Mouse (Mus musculus) heart, postnatal 25 days (tissue): ENCODE data around the gene Ccr8. TPM values are rescaled to one million over a fixed set of nuclear protein-coding genes. Genes with fewer than 3 reads are reported as not detected.

ENCODE experiments used
- DNase-seq: peaks from one replicate; pipeline ENCODE4 v3.0.0; 2022; ENCODE audit warnings: low spot score
- intact Hi-C: fragments of 180-260 bp; cut with DNase I; formaldehyde crosslinking; loops from one replicate; pipeline ENCODE4 v1.15.1; 2025
- total RNA-seq, 2 experiments: library from RNA; stranded (reverse); gene quantifications; 2 replicates each; pipeline ENCODE4 v1.2.3; 2021

The Ccr8 gene
- total RNA-seq, 2 experiments from 2014 or later: not detected

DNA sequence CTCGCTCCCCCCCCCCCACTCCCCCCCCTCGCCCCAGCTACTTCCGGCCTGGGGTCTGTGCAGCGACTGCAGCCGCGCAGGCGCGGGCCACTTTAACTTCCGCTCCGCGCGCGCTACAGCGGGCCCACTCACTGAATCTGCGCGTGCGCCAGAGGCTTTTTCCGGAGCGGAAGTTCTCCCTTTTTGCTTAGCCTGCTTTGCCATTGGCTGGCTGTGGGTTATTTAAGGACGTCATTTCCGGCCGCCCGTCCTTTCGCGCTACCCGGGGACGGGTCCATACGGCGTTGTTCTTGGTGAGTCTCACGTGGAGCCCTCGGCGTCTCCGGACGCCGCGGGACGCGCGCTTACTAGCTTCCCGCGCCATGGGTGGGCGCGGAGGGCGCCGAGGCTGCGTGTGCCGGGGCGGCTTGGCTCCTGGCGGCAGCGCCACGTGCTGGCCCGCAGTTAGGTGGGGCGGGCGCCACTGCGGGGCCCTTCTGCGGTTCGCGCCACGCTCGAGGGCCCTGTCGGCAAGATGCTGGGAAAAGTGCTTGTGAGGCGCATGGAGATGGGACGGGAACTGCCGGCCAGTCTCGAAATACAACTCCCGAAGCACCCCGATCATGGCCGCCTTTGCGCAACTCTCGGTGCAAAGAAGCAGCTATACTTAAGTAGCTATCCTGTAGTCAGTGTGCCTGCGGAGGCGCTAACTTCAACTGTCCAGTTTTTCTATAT, 35.8 kb downstream of the Ccr8 start, which contains the start of gene Rpsa:
Rpsa (plus strand) TSS at position 152 of the 714 bp plus-strand sequence.
- DNase-seq: peak; percentile 95
- intact Hi-C loops: no loop called here

DNA sequence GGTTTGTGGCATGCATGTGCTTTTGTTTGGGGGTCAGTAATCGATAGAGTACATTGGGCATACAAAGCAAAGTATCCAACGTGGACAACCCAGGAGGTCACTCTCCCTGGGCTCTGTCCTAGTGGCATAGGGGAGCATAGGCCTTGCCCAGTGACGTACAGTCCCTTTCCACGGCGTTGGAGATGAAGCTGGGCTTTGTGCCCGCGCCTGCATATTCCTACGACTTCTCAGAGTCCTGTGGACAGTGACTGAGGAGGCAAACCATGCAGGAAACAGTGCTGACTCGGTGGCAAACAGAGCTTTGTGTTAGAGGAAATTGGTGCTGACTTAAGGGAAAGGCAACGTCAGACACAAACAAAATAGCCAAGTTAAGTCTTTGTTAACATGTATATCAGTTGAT, 37.4 kb downstream of the Ccr8 start:
- intact Hi-C loops: no loop called here
- DNase-seq: no peak

DNA sequence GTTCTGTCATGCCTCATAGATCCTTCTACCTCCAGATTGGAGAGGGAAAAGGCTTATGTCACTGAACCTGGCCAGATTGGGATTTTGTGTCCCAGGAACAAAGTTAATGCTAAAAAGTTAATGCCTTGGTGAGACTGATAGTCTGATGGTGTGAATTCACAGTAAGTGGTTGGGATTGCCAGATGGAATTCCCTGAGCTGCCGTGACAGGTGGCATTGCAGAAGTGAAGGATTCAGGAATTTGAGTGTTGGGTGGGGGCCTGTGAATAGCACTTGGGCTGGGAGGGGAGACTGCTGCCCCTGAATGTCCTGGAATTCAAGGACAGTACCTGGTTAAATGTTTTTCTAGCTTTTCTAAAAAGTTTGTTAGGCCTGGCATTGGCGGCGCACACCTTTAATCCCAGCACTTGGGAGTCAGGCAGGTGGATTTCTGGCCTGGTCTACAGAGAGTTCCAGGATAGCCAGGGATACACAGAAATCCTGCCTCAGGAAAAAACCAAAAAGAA, 39.9 kb downstream of the Ccr8 start:
- DNase-seq: no peak
- intact Hi-C loops: no loop called here

DNA sequence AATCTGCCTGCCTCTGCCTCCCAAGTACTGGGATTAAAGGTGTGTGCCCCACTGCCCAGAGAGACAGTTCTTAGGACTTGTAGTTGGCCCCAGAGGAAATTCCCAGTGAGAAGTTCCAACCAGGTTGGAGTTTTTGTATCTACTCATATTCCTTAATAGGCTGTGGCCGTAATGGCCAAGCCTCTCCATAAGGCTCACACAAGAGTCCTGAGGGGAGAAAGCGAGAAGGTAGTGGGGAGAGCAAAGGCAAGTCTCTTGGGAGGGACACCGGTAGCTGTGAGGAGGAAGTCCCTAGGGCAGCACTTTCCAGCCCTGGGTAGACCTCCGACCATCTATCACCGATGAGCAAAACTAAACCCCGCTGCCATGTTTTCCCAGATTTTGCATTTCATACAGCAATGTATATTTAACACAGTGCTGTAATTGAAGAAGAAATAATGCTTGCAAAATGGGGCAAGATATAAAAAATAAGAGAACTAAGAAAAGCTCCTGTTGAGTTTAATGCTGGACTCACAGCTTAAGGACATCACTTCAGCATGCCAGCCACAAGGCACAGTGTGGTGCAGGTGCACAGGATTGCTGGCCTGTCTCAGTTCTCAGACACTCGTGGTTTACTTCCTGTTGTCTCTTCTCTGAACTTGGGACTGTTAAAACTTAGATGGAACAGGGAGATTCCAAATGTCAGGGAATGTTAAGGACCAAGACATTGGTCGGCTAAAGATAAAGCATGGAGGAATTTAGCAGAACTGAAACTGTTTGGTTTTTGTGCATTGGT, 41.3 kb downstream of the Ccr8 start:
- DNase-seq: no peak
- intact Hi-C loops: no loop called here

DNA sequence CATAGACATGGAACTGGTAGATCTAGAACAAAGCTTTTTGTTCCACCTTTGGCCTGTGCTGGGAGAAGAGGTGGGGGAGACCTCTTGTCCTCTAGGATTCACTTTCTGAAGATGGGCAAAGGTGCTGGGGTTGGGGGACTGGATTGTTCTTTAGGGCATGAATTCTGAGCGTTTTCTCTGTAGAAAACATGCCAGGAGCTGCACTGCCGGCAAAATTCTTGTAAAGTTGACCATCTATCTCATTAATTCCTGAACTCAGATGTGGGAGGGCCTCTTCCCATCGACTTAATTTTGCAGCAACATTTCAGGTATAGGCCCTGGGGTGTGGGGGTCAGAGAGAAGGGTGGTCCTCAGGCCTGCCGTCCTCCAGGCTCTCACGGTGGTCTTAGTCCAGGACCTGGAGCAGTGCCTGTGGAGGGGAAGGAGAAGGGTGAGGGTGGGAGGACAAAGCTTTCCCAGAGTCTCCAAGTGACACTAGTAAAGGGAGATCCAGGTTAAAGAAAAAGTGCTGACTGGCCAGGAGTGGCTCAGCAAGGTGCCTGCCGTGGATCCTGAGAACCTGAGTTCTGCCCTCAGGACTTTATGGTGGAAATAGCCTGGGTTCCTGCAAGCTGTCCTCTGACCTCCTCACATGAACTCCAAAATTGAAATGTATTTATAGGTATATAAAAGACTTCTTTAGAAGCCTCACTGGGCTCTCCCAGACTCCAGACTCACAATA, 42.0 kb downstream of the Ccr8 start:
- intact Hi-C loops: no loop called here
- DNase-seq: no peak

DNA sequence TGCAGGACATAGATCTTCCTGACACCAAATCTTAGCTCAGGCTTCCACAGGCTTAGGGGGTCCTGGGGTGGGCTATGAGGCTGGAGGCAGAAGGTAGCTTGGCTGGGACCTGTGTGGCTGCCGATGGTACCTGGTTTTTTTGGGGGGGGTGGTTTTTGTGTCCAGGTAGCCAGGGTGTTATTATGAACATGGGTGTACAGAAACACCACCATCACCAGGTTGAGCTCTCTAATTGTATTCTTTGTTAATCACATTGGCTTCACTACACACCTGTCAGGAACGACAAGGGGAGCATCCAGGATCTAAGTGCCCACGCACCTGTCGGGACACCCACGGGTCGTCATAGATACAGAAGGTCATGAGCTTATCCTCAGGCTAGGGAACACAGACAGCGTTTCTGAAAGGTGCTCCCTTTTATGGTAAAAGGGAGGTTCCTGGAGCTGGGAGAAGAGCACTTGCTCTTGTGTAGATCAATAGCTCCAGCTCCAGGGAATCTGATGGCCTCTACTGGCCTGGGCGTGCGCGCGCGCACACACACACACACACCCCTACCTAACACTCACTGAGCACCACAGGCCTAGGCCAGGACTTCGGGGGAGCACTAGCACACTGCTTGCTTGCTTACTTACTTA, 42.7 kb downstream of the Ccr8 start:
- intact Hi-C loops: no loop called here
- DNase-seq: no peak

DNA sequence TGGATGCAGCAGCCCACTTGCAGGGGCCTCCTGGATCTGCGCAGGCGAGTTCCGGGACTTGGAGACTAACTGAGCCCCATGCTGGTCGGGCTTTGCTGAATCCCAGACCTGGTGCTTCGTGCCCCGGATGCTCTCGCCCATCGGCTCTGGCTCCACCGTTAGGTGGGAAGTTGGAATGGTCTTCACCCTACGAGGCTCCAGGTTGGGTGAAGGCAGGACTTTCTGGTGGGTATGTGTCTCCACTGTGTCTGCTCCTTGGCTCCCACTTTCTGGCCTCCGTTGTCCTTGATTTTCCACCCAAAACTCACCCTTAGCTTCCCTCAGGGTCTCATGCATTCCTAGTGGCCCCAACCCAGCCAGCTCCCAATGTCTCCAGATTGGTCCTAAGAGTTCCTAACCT, 43.5 kb downstream of the Ccr8 start:
- intact Hi-C loops: no loop called here
- DNase-seq: no peak

DNA sequence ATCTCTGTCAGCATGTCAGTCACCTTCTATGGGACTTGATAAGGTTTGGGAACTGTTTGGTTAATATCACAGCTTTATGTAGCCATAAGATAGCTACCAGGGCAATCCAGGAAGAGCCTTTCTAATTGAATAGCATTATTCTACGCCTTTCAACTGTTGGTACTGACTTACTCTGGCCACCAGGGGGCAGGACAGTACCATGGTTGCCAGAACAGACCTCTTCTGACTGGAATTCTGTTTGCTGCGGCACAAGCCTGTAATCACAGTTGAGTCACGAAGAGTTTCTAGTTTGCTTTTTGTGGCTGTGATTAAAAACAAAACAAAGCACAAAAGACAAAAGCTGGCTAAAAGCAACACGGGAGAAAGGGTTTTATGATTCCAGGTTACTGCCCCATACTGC, 48.7 kb downstream of the Ccr8 start:
- intact Hi-C loops: loop anchor here (2.0 to 5.0 kb wide), 3 partner anchors 30 to 287 kb away; no protein-coding TSS in a partner anchor

DNA sequence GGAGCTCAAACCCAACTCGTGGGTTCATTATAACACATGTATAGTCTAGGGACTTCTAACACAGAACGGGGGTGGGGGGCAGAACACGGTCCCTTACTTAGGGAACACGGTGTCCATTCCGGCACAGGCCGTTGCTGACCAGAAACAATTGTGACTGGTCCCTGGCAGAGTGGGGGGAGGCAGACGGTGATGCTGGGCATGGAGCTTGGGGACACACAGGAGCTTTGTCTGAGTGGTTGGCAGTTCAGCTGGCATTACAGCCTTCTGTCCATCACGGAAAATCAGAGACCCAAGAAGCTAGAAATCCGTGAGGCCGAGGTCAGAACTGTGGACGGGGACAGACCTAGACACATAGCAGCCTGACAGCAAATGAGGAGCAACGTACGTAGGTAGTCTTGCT, 52.6 kb downstream of the Ccr8 start:
- intact Hi-C loops: loop anchor here (5.0 kb wide), 2 partner anchors 233 to 283 kb away; no protein-coding TSS in a partner anchor
- DNase-seq: no peak

More for the DNA sequence above, 48.7 kb downstream of the Ccr8 start:
- DNase-seq: peak; percentile 14

Other genes starting within 250 kb of the Ccr8 start
- gene Wdr48, start 197.2 kb upstream of the Ccr8 start, total RNA-seq: 10 to 100 TPM; 26.2 to 30.4 TPM
- 10 to 100 TPM; 28.1 to 31.5 TPM for gene Gorasp1, start 154.5 kb upstream of the Ccr8 start, total RNA-seq
- gene Ttc21a, start 154.5 kb upstream of the Ccr8 start, total RNA-seq: not detected
- gene Csrnp1, start 107.5 kb upstream of the Ccr8 start, total RNA-seq: 10 to 100 TPM in 1 of 2 experiments, 1 to 10 TPM in 1; 10.0 to 13.3 TPM
- gene Xirp1, start 68.5 kb upstream of the Ccr8 start, total RNA-seq: 100 to 1,000 TPM; 125 to 136 TPM
- 1 to 10 TPM; 3.0 to 5.1 TPM for gene Cx3cr1, start 22.2 kb upstream of the Ccr8 start, total RNA-seq
- gene Slc25a38, start 18.3 kb downstream of the Ccr8 start, total RNA-seq: 10 to 100 TPM; 16.7 to 18.4 TPM
- 100 to 1,000 TPM; 545 TPM for gene Rpsa, start 35.6 kb downstream of the Ccr8 start, total RNA-seq
- under 1 TPM; 0.08 to 0.49 TPM for gene Mobp, start 57.6 kb downstream of the Ccr8 start, total RNA-seq
- gene Myrip, start 209.4 kb downstream of the Ccr8 start, total RNA-seq: 1 to 10 TPM; 4.5 to 4.8 TPM